Mouse (Mus musculus) lung, embryonic 15.5 days (tissue): ENCODE measurements around the gene Sdsl. TPM values are rescaled to one million over a fixed set of nuclear protein-coding genes. Genes with fewer than 3 reads are reported as not detected.

Experiments used
- ATAC-seq: fragments of 200-750 bp; cut with Nextera tagmentation; 2 replicates; pipeline ENCODE4 v1.8.0; 2017; ENCODE audit warnings: moderate number of reproducible peaks, borderline replicate concordance; ENCODE audit not compliant: low FRiP score, low TSS enrichment; ENCODE audit errors: extremely low read depth
- H3K27ac ChIP-seq: fragments of 300-500 bp; sonication (generic); 2 replicates; pipeline ENCODE4 v1.5.1; 2015; ENCODE audit warnings: moderate library complexity, mild to moderate bottlenecking, inconsistent platforms
- H3K27me3 ChIP-seq: fragments of 300-500 bp; sonication (generic); 2 replicates; pipeline ENCODE4 v1.6.1; 2015; ENCODE audit warnings: inconsistent platforms
- H3K36me3 ChIP-seq: fragments of 300-500 bp; sonication (generic); 2 replicates; pipeline ENCODE4 v1.6.1; 2015; ENCODE audit warnings: inconsistent platforms
- H3K4me1 ChIP-seq: fragments of 300-500 bp; sonication (generic); 2 replicates; pipeline ENCODE4 v1.6.1; 2015; ENCODE audit warnings: inconsistent platforms
- H3K4me2 ChIP-seq: fragments of 300-500 bp; sonication (generic); 2 replicates; pipeline ENCODE4 v1.6.1; 2015; ENCODE audit warnings: inconsistent platforms, mild to moderate bottlenecking, moderate library complexity
- H3K4me3 ChIP-seq: fragments of 300-500 bp; sonication (generic); 2 replicates; pipeline ENCODE4 v1.5.1; 2015; ENCODE audit warnings: mild to moderate bottlenecking, inconsistent platforms
- H3K9ac ChIP-seq: fragments of 300-500 bp; sonication (generic); 2 replicates; pipeline ENCODE4 v1.6.1; 2015; ENCODE audit warnings: inconsistent platforms
- H3K9me3 ChIP-seq: fragments of 300-500 bp; sonication (generic); 2 replicates; pipeline ENCODE4 v1.6.1; 2016; ENCODE audit warnings: inconsistent platforms
- WGBS: fragments of 180-500 bp; shearing (Covaris S2); methylation state at CpG from one replicate; pipeline ENCODE4 v1.1.7; 2015; 5-methylcytosine and 5-hydroxymethylcytosine counted together
- polyA plus RNA-seq: library from polyadenylated mRNA; unstranded; fragments of >200 nt; fragmentation: Nextera tagmentation; extraction: Ambion mirVana; gene quantifications from 2 replicates; pipeline ENCODE4 v1.2.1, GENCODE M21; 2015

Gene Sdsl
- polyA plus RNA-seq, 1 experiment from 2014 or later, result 7.3 TPM

DNA sequence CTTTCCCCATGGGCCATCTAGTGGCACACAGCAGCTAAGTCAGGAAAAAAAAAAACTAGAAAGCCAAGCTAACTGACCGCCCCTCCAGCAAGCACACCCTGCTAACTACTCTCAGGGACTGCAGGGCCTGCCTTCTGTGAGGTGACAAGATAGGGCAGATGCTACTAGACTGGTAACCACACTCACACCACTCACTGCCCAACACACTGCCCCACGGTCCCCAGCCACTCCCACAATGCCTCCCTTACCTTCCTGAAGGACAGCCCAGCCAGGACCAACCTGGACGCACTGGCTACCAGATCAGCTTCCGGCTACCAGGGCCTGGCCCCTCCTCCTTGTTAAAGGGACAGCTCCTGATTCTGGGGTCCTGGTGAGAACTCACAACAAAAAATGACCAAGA is 5.6 kb downstream of the Sdsl start:
- Histone ChIP-seq H3K27me3 (no peaks in the 10 kb centered on the region; the same call in 1 of the 2 replicates), H3K9ac (no peak overlapping the region), H3K4me3 (peak overlapping the region; percentile 16; the same call in 1 of the 2 replicates), H3K36me3 (no peaks in the 10 kb centered on the region), H3K27ac (no peak overlapping the region), H3K9me3 (no peaks in the 10 kb centered on the region), H3K4me1 (no peaks in the 10 kb centered on the region), H3K4me2 (peak overlapping the region; percentile 27)
- no peak for ATAC-seq
- WGBS, result 7% methylated on average over 4 of the region's 4 CpGs

DNA sequence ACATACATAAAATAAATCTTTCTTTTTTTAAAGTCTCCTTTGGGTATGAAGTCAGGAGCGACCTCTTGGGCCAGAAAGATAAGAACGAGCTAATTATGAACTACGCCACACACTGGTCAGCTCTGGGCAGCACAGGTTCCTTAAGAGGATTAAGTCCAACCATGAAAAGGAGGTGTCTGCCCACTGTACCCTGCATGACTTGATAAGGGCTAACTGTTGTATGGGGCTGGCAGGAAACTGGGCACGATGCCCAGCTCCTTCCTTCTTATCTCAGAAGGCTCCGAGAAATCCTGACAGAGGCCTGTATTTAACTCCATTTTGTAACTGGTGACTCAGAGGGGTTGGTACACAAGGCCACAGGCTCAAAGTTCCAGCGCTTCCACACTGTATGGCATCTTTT is 6.8 kb downstream of the Sdsl start:
- no peaks in the 10 kb centered on the region for H3K36me3 ChIP-seq
- H3K4me3 ChIP-seq, result no peak overlapping the region
- no peak overlapping the region for H3K4me2 ChIP-seq
- no peaks in the 10 kb centered on the region for H3K4me1 ChIP-seq
- no peak overlapping the region for H3K9ac ChIP-seq
- peak; percentile 50; the same call in 1 of the 2 replicates for ATAC-seq
- no peaks in the 10 kb centered on the region for H3K9me3 ChIP-seq
- H3K27me3 ChIP-seq, result no peaks in the 10 kb centered on the region; the same call in 1 of the 2 replicates
- 57% methylated on average over 6 of the region's 6 CpGs for WGBS
- H3K27ac ChIP-seq, result no peak overlapping the region

DNA sequence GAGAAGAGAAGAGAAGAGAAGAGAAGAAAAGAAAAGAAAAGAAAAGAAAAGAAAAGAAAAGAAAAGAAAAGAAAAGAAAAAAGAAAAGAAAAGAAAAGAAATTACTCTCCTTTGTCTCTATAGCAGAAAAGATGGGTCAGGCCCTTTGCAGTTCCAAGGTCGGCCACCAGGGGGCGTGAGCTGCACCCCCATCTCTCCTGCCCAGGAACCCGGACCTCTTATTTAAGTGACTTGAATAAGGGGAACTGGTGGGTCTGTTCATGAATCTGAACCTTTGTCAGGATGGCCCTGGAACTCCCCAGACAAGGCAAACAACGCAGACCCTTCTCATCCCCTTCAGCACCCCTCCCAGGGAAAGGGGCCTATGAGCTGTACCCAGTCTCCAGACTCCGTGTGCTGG is 7.5 kb downstream of the Sdsl start:
- Histone ChIP-seq H3K4me3 (no peak overlapping the region), H3K27ac (no peak overlapping the region), H3K27me3 (no peaks in the 10 kb centered on the region; the same call in 1 of the 2 replicates), H3K4me1 (no peaks in the 10 kb centered on the region), H3K9me3 (no peaks in the 10 kb centered on the region), H3K4me2 (no peak overlapping the region), H3K9ac (no peak overlapping the region), H3K36me3 (no peaks in the 10 kb centered on the region)
- 34% methylated on average over 5 of the region's 5 CpGs for WGBS
- ATAC-seq, result no peak

DNA sequence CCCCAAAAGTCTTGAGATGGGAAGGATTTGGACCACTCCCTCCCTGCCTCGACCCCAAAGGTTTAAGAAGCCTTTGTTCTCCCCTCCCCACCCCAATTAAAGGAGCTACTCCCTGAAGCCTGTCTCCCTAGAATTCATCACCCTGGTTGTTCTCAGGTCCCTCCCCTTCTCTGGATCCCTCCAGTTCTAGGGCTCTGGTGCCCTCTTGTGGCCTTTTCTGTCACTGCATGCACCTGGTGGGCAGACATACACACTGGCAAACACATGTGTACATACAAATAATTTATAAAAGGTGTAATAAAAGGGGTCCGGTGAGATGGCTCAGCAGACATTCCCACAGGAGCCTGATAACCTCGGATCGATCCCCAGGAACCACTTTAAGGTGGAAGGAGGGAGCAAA is 8.3 kb downstream of the Sdsl start:
- no peak for ATAC-seq
- Histone ChIP-seq H3K4me2 (no peak overlapping the region), H3K9me3 (no peaks in the 10 kb centered on the region), H3K27ac (no peak overlapping the region), H3K36me3 (no peaks in the 10 kb centered on the region), H3K4me3 (no peak overlapping the region), H3K27me3 (no peaks in the 10 kb centered on the region; the same call in 1 of the 2 replicates), H3K9ac (no peak overlapping the region), H3K4me1 (no peaks in the 10 kb centered on the region)
- 79% methylated on average over 4 of the region's 4 CpGs for WGBS

DNA sequence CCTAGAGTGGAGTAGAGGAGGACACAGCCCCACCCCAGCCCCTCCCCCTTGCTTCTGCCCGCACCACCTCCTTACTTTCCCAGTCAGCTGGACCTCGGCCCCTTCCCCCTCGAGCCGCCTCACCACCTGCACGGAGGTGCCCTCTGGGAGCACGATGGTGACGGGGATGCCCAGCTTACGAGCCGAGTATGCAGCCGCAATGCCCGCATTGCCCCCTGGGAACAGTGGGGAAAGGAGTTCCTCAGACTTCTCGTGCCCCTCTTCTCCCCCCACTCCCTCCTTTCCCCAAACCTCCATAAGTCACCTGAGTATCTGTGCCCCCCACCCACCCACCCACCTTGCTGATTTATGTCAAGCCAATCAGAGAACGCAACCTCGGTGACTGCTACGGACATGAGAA is 10.7 kb downstream of the Sdsl start:
- ATAC-seq, result no peak
- Histone ChIP-seq H3K4me1 (no peaks in the 10 kb centered on the region), H3K9me3 (no peaks in the 10 kb centered on the region), H3K9ac (no peak overlapping the region), H3K27ac (no peak overlapping the region), H3K27me3 (no peaks in the 10 kb centered on the region; the same call in 1 of the 2 replicates), H3K36me3 (no peaks in the 10 kb centered on the region), H3K4me2 (no peak overlapping the region), H3K4me3 (no peak overlapping the region)
- 60% methylated on average over 15 of the region's 15 CpGs for whole genome bisulfite sequencing

DNA sequence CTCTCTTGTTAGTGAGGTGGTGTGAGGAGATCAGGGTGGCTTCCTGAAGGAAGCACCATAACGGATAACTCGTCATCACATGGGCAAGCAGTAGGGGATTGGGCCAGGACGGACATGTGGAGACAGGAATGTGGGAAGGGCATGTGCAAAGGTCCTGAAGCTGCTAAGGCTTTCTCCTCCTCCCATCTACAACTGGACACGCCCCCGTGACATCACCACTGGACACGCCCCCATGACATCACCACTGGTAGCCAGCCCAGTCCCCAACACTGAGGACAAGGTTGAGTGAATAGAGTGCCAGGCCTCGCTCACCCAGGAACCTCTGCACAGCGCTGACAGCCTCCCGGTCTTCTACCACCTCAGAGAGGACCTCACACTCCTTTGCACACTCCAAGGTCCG is 13.5 kb downstream of the Sdsl start:
- Histone ChIP-seq H3K27me3 (peaks cover 26% of the 10 kb centered on the region), H3K4me3 (no peak overlapping the region), H3K4me1 (no peaks in the 10 kb centered on the region), H3K27ac (no peak overlapping the region), H3K9ac (no peak overlapping the region), H3K9me3 (no peaks in the 10 kb centered on the region), H3K36me3 (no peaks in the 10 kb centered on the region), H3K4me2 (no peak overlapping the region)
- no peak; the same call in 1 of the 2 replicates for ATAC-seq
- WGBS, result 67% methylated on average over 10 of the region's 10 CpGs

DNA sequence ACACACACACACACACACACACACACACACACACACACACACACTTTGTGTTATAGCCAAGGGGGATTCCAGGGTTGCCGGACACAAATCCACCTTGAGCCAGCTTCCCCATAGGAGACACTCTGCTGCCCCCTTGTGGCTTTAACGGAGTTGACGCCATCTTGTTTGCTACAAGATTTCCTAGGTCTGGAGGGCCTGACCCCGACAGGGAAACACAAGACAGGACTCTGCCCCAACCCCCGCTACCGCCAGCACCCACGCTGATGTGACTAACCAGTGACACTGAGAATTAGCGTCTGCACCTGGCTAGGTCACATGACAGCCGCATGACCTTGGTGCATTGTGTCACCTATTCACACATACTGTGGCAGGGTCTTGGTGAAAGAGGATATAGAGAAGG is 15.0 kb downstream of the Sdsl start:
- Histone ChIP-seq H3K4me3 (no peak overlapping the region), H3K36me3 (no peaks in the 10 kb centered on the region), H3K9ac (no peak overlapping the region), H3K4me1 (no peaks in the 10 kb centered on the region), H3K27me3 (peaks cover 29% of the 10 kb centered on the region), H3K27ac (no peak overlapping the region), H3K9me3 (no peaks in the 10 kb centered on the region), H3K4me2 (no peak overlapping the region)
- ATAC-seq, result no peak
- 6% methylated on average over 9 of the region's 9 CpGs for WGBS

DNA sequence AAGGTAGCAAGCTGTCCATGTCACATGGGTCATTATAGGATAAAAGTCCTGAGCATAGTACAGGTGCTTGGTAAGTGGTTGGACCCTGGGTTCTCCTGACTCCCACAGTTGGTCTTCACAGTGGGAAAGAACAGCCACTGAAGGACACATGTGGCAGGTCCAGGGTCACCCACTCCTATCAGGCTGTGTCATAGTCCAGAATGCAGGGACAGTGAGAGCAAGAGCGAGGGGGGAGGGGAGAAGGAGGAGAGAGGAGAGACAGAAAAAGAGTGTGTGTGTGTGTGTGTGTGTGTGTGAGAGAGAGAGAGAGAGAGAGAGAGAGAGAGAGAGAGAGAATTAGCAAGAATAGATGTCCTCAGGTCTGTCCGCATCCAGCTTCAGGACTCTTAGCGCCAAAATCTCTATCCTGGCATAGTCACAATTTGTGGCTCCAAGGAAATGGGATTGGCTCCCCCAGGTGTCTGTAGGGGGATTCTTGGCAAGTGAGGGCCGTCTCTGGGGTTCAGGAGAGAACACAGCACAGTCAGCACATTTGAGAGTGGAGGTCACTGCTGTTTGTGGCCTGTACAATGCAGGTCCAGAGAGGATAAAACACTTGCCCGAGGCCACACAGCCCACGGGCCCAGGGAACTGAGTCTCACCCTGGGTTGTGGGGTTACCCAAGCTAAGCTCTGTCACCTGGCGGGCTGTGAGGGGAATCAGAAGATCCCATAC is 15.6 kb downstream of the Sdsl start:
- no peak overlapping the region for H3K27ac ChIP-seq
- no peak overlapping the region for H3K4me2 ChIP-seq
- no peaks in the 10 kb centered on the region for H3K4me1 ChIP-seq
- peaks cover 29% of the 10 kb centered on the region for H3K27me3 ChIP-seq
- WGBS, result 43% methylated on average over 7 of the region's 7 CpGs
- no peaks in the 10 kb centered on the region for H3K9me3 ChIP-seq
- H3K36me3 ChIP-seq, result no peaks in the 10 kb centered on the region
- no peak for ATAC-seq
- no peak overlapping the region for H3K4me3 ChIP-seq
- no peak overlapping the region for H3K9ac ChIP-seq

DNA sequence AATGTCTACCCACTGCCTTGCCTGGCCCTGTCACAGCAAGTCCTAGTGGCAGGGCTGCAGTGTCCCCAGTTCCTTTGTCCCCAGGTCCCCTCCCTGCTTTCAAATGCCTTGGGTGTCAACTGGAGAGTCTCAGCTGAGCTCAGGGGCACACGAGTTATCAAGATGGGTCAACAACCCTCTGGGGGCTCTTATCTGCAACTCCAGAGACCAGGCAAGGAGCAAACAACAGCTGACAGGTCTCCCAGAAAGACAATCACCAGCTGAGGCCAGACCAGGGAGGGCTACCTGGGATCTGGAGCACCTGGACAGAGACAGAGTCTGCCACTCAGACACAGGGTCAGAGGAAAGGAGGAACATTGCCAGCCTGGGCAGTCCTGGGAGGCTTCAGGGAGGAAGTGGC is 16.4 kb downstream of the Sdsl start:
- WGBS, result 4% methylated on average over 1 of the region's 1 CpGs
- no peaks in the 10 kb centered on the region for H3K9me3 ChIP-seq
- no peak for ATAC-seq
- no peaks in the 10 kb centered on the region for H3K36me3 ChIP-seq
- no peak overlapping the region for H3K4me2 ChIP-seq
- no peaks in the 10 kb centered on the region for H3K4me1 ChIP-seq
- H3K4me3 ChIP-seq, result no peak overlapping the region
- no peak overlapping the region for H3K27ac ChIP-seq
- H3K27me3 ChIP-seq, result peaks cover 29% of the 10 kb centered on the region
- H3K9ac ChIP-seq, result no peak overlapping the region

DNA sequence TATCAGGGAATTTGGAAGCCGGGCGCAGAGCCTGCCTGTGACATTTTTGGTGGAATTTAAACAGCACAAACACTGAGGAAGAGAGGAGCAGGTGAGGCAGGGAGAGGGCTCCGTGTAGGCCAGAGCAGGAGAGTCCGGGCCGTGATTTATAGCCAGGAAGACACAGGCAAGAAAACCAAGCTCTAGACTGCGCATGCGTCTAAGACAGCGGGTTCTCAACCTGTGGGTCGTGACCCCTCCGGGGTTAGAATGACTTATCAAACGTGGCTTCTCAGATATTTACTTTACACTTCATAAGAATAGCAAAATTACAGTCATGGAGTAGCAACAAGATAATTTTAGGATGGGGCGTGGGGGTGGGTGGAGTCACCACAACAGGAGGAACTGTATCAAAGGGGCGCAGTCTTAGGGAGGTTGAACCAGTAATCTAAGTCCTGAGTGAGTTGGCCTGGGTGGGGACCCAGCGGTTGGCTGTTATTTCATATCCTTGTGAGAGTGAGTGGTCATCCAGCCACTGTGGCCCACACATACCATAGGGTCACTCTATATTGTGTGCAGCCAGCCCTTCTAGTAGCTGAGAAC is 17.8 kb downstream of the Sdsl start:
- Histone ChIP-seq H3K27ac (no peak overlapping the region), H3K4me3 (no peak overlapping the region), H3K4me1 (no peaks in the 10 kb centered on the region), H3K4me2 (no peak overlapping the region), H3K36me3 (no peaks in the 10 kb centered on the region), H3K27me3 (peaks cover 29% of the 10 kb centered on the region), H3K9me3 (no peaks in the 10 kb centered on the region), H3K9ac (no peak overlapping the region)
- ATAC-seq, result no peak
- WGBS, result 37% methylated on average over 14 of the region's 14 CpGs

DNA sequence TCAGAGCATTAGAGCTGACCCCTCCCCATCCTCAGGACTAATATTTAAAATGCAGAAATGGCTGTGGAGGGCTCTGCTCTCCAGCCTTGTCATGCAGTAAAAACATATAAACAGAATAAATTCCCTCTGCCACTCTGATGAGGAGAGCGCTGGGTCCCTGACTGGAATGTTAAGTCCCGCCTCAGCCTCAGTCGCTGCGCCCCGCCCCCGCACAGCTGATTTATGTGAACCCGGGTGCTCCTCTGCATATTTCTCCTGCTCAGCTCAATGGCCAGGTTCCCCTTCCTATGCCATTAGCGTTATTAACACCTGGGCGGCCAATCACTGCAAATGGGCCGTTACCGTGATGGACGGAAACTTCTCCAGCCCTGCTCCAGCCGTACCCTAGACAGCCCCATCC is 25.3 kb downstream of the Sdsl start:
- peaks cover 53% of the 10 kb centered on the region for H3K27me3 ChIP-seq
- H3K4me1 ChIP-seq, result no peaks in the 10 kb centered on the region
- no peak overlapping the region for H3K4me3 ChIP-seq
- no peak overlapping the region for H3K4me2 ChIP-seq
- H3K9me3 ChIP-seq, result no peaks in the 10 kb centered on the region
- no peak overlapping the region for H3K9ac ChIP-seq
- no peaks in the 10 kb centered on the region for H3K36me3 ChIP-seq
- H3K27ac ChIP-seq, result no peak overlapping the region
- WGBS, result 23% methylated on average over 13 of the region's 13 CpGs
- ATAC-seq, result no peak

DNA sequence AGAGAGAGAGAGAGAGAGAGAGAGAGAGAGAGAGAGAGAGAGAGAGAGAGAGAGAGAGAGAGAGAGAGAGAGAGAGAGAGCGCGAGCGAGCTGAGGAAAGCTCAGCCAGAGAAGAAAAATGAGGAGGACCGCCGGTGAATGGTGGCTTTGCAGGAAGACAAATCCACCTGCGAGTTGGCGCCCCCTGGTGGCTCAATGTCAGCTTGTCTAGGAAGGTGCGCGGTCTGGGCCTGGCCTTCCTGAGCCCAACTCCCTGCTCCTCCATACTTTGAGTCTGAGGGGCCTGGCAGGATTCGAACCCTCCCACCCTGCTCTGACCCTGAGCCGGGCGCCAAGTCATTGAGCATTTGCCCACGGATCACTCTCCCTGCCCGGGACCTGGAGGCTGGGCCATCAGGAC is 31.9 kb downstream of the Sdsl start:
- Histone ChIP-seq H3K27ac (no peak overlapping the region), H3K4me2 (peak overlapping the region; percentile 51), H3K4me3 (peak overlapping the region; percentile 29), H3K27me3 (peaks cover 90% of the 10 kb centered on the region), H3K9me3 (no peaks in the 10 kb centered on the region), H3K9ac (no peak overlapping the region), H3K4me1 (peaks cover 20% of the 10 kb centered on the region), H3K36me3 (no peaks in the 10 kb centered on the region)
- no peak for ATAC-seq
- 3% methylated on average over 14 of the region's 14 CpGs for WGBS
